Comparison of ENCODE assay signal across 8 mouse cellular contexts in genomic region chr4:62964844-62965496, GRCm38 (mm10). TPM values are rescaled to one million over a fixed set of nuclear protein-coding genes. Genes with fewer than 3 reads are reported as not detected.
DNase-seq lines count a peak whose midpoint lies in the region; ATAC-seq and TF ChIP-seq lines count a peak whose summit lies in the region.

No protein-coding gene starts in this region.

- H3K9me3 ChIP-seq in kidney, embryonic 16.5 days (ENCODE audit: low read length), result no peaks in the 10 kb centered on the region
- H3K9me3 ChIP-seq in forebrain, embryonic 16.5 days (ENCODE audit: control insufficient read depth, low read length), result no peaks in the 10 kb centered on the region
- no peaks in the 10 kb centered on the region for H3K9me3 ChIP-seq in liver, embryonic 12.5 days (replicated peaks)
- no peaks in the 10 kb centered on the region for H3K9me3 ChIP-seq in stomach, embryonic 15.5 days

- WGBS in kidney, embryonic 16.5 days, result 2% methylated on average over 22 of the region's 52 CpGs
- WGBS in forebrain, embryonic 16.5 days, result 2% methylated on average over 32 of the region's 52 CpGs
- 4% methylated on average over 29 of the region's 52 CpGs for WGBS in liver, embryonic 12.5 days (ENCODE audit: insufficient replicate concordance)
- WGBS in stomach, embryonic 15.5 days, result 3% methylated on average over 25 of the region's 52 CpGs

- peak overlapping the region; percentile 72 for H3K4me3 ChIP-seq in kidney, embryonic 16.5 days (ENCODE audit: low read length)
- H3K4me3 ChIP-seq in forebrain, embryonic 16.5 days (replicated peaks; ENCODE audit: low read length), result peak overlapping the region; percentile 81
- H3K4me3 ChIP-seq in liver, embryonic 12.5 days, result peak overlapping the region; percentile 62
- peak overlapping the region; percentile 77 for H3K4me3 ChIP-seq in stomach, embryonic 15.5 days (replicated peaks)

- no peak for TF ChIP-seq CTCF in brain, embryonic 14.5 days (IDR thresholded peaks at IDR 0.05; ENCODE audit: borderline replicate concordance, extremely low read depth, insufficient read depth, insufficient read length)

- DNase-seq in kidney, adult 8-10 months, result no peak
- peak; percentile 44 for DNase-seq in brain, embryonic 14.5 days (ENCODE audit: low read depth)
- no peak for DNase-seq in frontal cortex, postnatal 14 days (ENCODE audit: low spot score in 2 of 2)
- no peak for DNase-seq in layer of hippocampus, postnatal 36 days

- no peak for TF ChIP-seq POLR2A in brain, embryonic 14.5 days (IDR thresholded peaks at IDR 0.05; ENCODE audit: borderline replicate concordance, extremely low read depth, insufficient read depth, insufficient read length, poor library complexity, severe bottlenecking)

- peak overlapping the region; percentile 94 for H3K27ac ChIP-seq in kidney, embryonic 16.5 days (ENCODE audit: low read length)
- peak overlapping the region; percentile 69 for H3K27ac ChIP-seq in forebrain, embryonic 16.5 days (ENCODE audit: low read length)
- 0 out of 2 replicates have a peak overlapping the region, but pooled peaks have one; percentile 36 for H3K27ac ChIP-seq in liver, embryonic 12.5 days
- H3K27ac ChIP-seq in stomach, embryonic 15.5 days, result peak overlapping the region; percentile 81

- peak overlapping the region; percentile 99 for H3K9ac ChIP-seq in kidney, embryonic 16.5 days (replicated peaks; ENCODE audit: low read length)
- peak overlapping the region; percentile 98 for H3K9ac ChIP-seq in forebrain, embryonic 16.5 days (replicated peaks; ENCODE audit: low read depth, low read length)
- peak overlapping the region; percentile 61 for H3K9ac ChIP-seq in liver, embryonic 12.5 days
- H3K9ac ChIP-seq in stomach, embryonic 15.5 days, result peak overlapping the region; percentile 96

- H3K27me3 ChIP-seq in kidney, embryonic 16.5 days (ENCODE audit: insufficient read depth, low read length), result no peaks in the 10 kb centered on the region
- H3K27me3 ChIP-seq in forebrain, embryonic 16.5 days (replicated peaks; ENCODE audit: control insufficient read depth, insufficient read depth, low read length), result no peaks in the 10 kb centered on the region
- H3K27me3 ChIP-seq in liver, embryonic 12.5 days (replicated peaks), result peaks cover 41% of the 10 kb centered on the region
- H3K27me3 ChIP-seq in stomach, embryonic 15.5 days (replicated peaks), result no peaks in the 10 kb centered on the region

- peak; percentile 72 for ATAC-seq in kidney, embryonic 16.5 days (ENCODE audit: low FRiP score, low TSS enrichment)
- peak; percentile 47; the same call in 1 of the 2 replicates for ATAC-seq in forebrain, embryonic 16.5 days
- no peak for ATAC-seq in liver, embryonic 12.5 days
- ATAC-seq in stomach, embryonic 15.5 days (ENCODE audit: insufficient read depth, low FRiP score, low read depth), result no peak; the same call in 1 of the 2 replicates

- peak overlapping the region; percentile 70 for H3K4me2 ChIP-seq in kidney, embryonic 16.5 days (replicated peaks; ENCODE audit: low read depth, low read length)
- peak overlapping the region; percentile 72 for H3K4me2 ChIP-seq in forebrain, embryonic 16.5 days (ENCODE audit: low read length)
- peak overlapping the region; percentile 56 for H3K4me2 ChIP-seq in liver, embryonic 12.5 days
- peak overlapping the region; percentile 70 for H3K4me2 ChIP-seq in stomach, embryonic 15.5 days

- no peaks in the 10 kb centered on the region for H3K36me3 ChIP-seq in kidney, embryonic 16.5 days (ENCODE audit: insufficient read depth, low read length)
- no peaks in the 10 kb centered on the region for H3K36me3 ChIP-seq in forebrain, embryonic 16.5 days (ENCODE audit: control insufficient read depth, insufficient read depth)
- no peaks in the 10 kb centered on the region for H3K36me3 ChIP-seq in liver, embryonic 12.5 days
- H3K36me3 ChIP-seq in stomach, embryonic 15.5 days, result no peaks in the 10 kb centered on the region

- H3K4me1 ChIP-seq in kidney, embryonic 16.5 days (ENCODE audit: insufficient read depth, low read length), result peaks cover 15% of the 10 kb centered on the region
- H3K4me1 ChIP-seq in forebrain, embryonic 16.5 days (replicated peaks; ENCODE audit: control insufficient read depth, insufficient read depth, low read length), result no peaks in the 10 kb centered on the region; the same call in 1 of the 2 replicates
- H3K4me1 ChIP-seq in liver, embryonic 12.5 days, result 0 out of 2 replicates have a peak, but pooled peaks cover 4% of the 10 kb centered on the region
- H3K4me1 ChIP-seq in stomach, embryonic 15.5 days, result 0 out of 2 replicates have a peak, but pooled peaks cover under 1% of the 10 kb centered on the region

RNA-seq across cellular contexts. Expression of gene Zfp618, which starts 0.4 kb away (rescaled TPM):
- polyA plus RNA-seq in kidney, embryonic 16.5 days (2015; fragmentation: Nextera tagmentation; extraction: Ambion mirVana), result 41.2 and 51.1 TPM in 2 replicates
- polyA plus RNA-seq in brain, embryonic 14.5 days (2012; rRNA removed), result 25.8 and 39.7 TPM in 2 replicates
- polyA plus RNA-seq in forebrain, embryonic 16.5 days (2015; fragmentation: Nextera tagmentation; extraction: Ambion mirVana), result 15.2 and 18.4 TPM in 2 replicates
- polyA plus RNA-seq in liver, embryonic 12.5 days (2016; fragmentation: Nextera tagmentation; extraction: Ambion mirVana), result 4.4 and 5.8 TPM in 2 replicates
- polyA plus RNA-seq in stomach, embryonic 15.5 days (2015; fragmentation: Nextera tagmentation; extraction: Ambion mirVana), result 17.0 and 21.2 TPM in 2 replicates
- 1 to 10 TPM; 2.7 to 2.9 TPM for total RNA-seq in layer of hippocampus, postnatal 36 days (2021)

Comparison
In these comparisons a context has a peak if more than half of its experiments do, and no peak if none do; other contexts are left out.
1. ATAC-seq: peak in kidney, embryonic 16.5 days (single experiment) and forebrain, embryonic 16.5 days (single experiment); none in liver, embryonic 12.5 days (single experiment) and stomach, embryonic 15.5 days (single experiment).
2. H3K27ac ChIP-seq: peak in every context shown above with its lines; median percentile 94 in kidney, embryonic 16.5 days; 81 in stomach, embryonic 15.5 days; 69 in forebrain, embryonic 16.5 days; 36 in liver, embryonic 12.5 days.
3. Peak in every context shown above with its lines, with median percentiles within 50 percentile points of each other: H3K4me2 ChIP-seq, H3K4me3 ChIP-seq and H3K9ac ChIP-seq.